Mouse (Mus musculus): ENCODE measurements around the gene Pex6.

Gene Pex6

GRCm38 (mm10) chr17:46702100-46702499 is 9.2 kb upstream of the Pex6 start:
- DNase-seq = no peak

DNA sequence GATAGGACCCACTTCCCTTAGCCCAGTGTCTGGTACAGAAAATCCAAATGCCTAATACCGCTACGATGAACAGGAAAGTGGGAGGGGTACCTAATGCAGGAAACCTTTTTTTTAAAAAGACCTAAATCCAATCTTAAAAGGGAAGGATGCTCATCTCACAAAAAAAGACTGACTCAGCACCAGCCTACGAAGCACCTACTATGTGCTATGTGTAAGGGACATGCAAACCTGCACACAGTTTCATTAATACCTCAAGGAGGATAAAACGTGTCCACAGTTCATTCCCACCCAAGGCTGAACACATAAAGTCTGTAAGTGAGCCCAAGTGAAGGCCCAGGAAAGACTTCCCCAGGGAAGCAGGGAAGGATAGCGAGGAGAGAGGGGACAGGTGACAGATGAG is 8.8 kb upstream of the Pex6 start:
- no peak for DNase-seq

- DNase-seq = peak; percentile 43 to 47
Measured at GRCm38 (mm10) chr17:46703971-46704886, 7.0 kb upstream of the Pex6 start.

DNA sequence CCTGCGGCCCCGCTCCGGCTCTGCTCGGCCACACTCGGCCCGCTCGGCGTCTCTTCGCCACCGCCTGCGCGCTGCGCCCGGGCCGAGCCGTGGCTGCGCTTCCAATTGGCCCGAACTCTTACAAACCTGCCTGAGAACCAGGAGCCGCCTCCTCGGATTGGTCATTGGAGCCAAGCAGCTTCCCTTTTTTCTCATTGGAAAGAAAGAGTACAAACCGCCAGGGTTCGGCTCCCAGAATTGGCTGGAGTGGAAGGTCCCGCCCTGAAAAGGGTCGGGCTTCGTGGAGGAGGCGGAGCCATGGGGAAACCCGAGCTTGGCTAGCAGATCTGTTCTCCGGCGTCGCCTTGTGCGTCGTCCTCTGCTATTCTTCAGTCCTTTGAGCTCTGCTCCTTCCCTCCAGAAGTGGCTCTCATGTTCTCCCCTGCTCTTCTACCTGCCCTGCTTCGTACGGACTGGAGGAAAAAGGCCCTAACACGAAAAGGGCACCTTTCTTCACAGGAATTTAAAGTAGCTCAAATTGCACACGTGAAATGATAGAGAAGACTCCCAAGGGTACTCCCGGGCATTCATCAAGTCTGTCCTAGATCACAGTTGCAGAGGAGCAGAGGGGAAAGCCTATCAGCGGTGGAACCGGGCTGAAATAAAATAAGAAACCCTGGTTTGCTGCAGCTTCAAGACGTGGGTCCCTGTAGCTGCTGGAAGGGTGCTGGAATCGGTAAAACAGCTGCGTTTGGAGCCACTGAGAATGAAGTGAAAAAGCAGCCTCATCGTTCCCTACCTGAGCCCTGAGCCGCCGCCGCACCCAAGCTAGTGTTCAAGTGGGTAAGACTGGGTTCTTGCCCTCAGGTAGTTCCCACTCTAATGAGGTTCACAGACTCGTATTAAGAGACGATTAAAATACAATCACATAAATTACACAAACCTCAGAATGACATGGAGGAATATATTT is 6.1 kb upstream of the Pex6 start, which contains the start of gene Ppp2r5d:
TSS of gene Ppp2r5d (minus strand) at position 225 of the 949 bp plus-strand sequence.
- DNase-seq = peak; percentile 95 to 97

DNA sequence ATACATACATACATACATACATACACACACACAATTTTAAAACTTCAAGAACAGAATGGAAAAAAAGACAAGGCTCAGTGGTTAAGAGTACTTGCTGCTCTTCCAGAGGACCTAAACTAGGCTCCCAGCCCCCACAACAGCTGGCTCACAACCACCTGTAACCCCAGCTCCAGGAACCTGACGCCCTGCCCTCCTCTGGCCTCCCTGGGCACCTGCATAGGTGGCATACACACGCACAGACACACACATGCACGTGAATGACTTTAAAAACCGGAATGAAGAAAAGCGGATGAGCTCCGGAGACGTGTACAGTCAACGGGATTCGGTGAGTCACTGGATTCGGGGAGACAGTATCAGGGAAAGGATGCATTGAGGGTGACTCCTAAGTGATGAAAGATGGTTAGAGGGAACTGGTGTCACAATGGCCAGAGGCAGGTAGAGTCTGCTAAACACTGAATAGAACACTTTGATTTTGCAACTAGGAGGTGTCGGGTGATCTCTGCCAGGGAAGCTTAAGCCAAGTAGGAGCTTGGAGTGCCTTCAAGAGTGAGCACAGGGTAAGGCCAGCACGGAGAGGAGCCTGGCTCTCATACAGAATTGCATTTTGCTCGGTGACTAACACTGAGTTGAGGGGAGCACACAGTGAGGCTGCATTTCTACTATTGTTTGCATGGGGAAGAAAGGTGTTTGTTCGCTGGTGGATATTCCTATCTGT is 4.7 kb upstream of the Pex6 start:
- DNase-seq = no peak

- peak; percentile 65 to 75 for DNase-seq
Measured at GRCm38 (mm10) chr17:46711612-46712271, 479 bp downstream of the Pex6 start.

DNA sequence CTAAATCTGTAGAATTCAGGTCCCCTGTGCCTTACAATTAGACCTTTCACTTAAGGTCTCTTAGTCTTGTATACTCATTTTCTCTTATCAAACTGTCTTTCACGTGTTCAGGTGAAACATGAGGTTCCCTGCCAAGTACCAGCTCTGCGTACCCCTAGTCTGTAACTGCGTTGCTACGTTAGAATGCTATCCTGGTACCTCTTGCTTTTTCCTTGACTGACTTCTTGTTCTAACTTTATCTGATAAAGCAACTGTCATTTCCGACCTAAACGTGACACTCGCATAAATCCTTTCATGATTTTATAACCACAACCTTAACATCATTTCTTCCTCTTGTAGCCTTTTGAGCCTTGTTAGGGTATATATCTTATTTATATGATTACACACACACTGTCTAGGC is 1.2 kb downstream of the Pex6 start:
- no peak for DNase-seq

GRCm38 (mm10) chr17:46713849-46714248 is 2.6 kb downstream of the Pex6 start:
- no peak for DNase-seq

GRCm38 (mm10) chr17:46714756-46715481 is 3.7 kb downstream of the Pex6 start:
- no peak for DNase-seq

DNA sequence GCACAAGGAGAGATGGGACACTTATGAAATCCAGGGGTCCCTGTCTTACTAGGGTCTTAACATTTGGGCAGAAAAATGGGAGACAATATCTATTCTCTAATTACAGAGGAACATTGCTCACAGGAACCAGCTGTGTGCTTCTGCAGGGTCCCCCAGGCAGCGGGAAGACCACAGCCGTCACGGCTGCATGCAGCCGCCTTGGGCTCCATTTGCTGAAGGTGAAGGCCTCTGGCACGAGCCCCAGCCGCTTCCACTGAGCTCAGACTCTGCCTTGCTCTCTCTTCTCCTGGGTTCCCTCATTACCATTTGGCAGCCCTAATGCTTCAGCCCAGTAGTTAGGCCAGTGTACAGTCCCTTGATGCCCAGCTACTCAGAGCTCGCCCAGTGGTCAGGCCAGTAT is 9.8 kb downstream of the Pex6 start:
- DNase-seq = no peak

- no peak for DNase-seq
Measured at GRCm38 (mm10) chr17:46724477-46725084, 13.3 kb downstream of the Pex6 start.

- peak; percentile 42 to 63 for DNase-seq
Measured at GRCm38 (mm10) chr17:46725273-46725672, 14.0 kb downstream of the Pex6 start.

GRCm38 (mm10) chr17:46725731-46726645 is 14.7 kb downstream of the Pex6 start:
- DNase-seq = no peak

DNA sequence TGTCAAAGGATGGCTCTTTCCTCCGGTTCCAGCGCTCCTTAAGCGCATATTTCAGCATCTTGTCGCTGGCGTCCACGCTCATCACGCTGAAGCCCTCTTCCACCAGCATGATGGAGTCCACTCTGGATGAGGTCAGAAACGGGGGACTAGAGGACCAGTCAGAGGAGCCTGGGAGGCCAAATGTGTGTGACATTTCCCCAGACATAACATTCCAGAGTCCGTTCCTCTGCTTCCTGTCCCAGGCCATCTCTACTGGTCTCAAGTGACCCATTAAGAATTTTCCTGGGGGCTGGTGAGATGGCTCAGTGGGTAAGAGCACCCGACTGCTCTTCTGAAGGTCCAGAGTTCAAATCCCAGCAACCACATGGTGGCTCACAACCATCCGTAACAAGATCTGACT is 16.0 kb downstream of the Pex6 start:
- no peak for DNase-seq

- peak; percentile 65 to 75 for DNase-seq
Measured at GRCm38 (mm10) chr17:46728021-46728420, 16.8 kb downstream of the Pex6 start.

GRCm38 (mm10) chr17:46728496-46728895 is 17.2 kb downstream of the Pex6 start:
- DNase-seq = no peak

DNA sequence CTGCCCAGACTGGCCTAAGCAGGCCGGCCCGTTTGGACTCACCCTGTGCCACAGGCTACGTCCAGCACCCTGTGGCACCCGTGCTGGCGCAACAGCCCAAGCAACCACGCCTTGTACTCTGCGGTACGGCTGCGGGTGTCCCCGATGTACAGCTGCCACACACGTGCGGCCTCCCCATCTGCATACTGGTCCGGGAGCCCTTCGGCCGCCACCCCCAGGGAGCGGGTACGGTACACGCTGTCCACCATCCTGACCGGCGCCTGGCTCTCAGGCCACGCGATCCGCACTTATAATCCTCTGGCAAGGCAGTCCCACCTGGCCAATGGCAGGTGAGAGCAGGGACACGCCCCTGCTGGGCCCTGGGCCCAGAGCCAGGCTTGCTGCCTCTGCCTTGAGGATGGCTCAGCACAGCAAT is 17.6 kb downstream of the Pex6 start, which contains the start of gene Gnmt:
TSS of gene Gnmt (minus strand) at position 265 of the 415 bp plus-strand sequence.
- DNase-seq = peak; percentile 51 to 73

DNA sequence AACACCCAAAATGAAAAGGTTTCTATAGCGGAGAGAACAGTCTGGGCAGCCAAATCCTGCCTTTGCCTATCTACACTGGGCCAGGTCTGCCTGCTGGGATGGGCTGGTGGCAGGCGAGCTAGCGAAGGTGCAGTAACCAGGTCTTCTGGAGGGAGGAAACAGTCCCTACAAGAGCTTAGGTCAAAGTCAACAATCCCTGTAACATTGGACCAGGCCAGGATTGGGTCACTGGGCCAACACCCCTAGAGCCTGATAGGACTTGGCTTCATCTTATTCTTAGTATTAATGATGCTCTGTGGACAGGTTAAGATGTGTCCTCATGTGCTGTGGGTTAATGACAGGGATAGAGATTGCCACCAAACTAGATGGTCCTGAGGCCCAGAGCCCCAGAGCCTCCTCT is 22.8 kb downstream of the Pex6 start:
- no peak for DNase-seq

GRCm38 (mm10) chr17:46735287-46735686 is 24.0 kb downstream of the Pex6 start:
- no peak for DNase-seq

GRCm38 (mm10) chr17:46736160-46736559 is 24.9 kb downstream of the Pex6 start:
- DNase-seq = peak; percentile 55
